Mouse (Mus musculus): ENCODE measurements around the gene Daxx. TPM values are rescaled to one million over a fixed set of nuclear protein-coding genes. Genes with fewer than 3 reads are reported as not detected.

Gene Daxx
- polyA plus RNA-seq, 1 experiment from 2014 or later = 46.9 TPM

GRCm38 (mm10) chr17:33915671-33916250 is 6.5 kb downstream of the Daxx start, which contains the start of the genes Tapbp and Zbtb22:
Gene Tapbp (plus strand): TSS chr17:33915899.
Gene Zbtb22 (plus strand): TSS chr17:33915904.
- H3K9me3 ChIP-seq (ENCODE audit: control insufficient read depth, low read length) = 0 out of 2 replicates have a peak, but pooled peaks cover 2% of the 10 kb centered on the region
- ATAC-seq (replicated peaks; ENCODE audit: low FRiP score) (peak; percentile 85), DNase-seq (ENCODE audit: low spot score) (peak; percentile 92)
- peak within 1 kb of the TSS; percentile 66 for H3K4me3 ChIP-seq (ENCODE audit: low read depth, low read length)
- peaks cover 50% of the 10 kb centered on the region for H3K36me3 ChIP-seq (ENCODE audit: control insufficient read depth, insufficient read depth, low read length)
- H3K27me3 ChIP-seq (replicated peaks; ENCODE audit: control insufficient read depth, insufficient read depth, low read length) = no peaks in the 10 kb centered on the region
- H3K9ac ChIP-seq (ENCODE audit: low read depth, low read length) = peak within 1 kb of the TSS; percentile 60
- peak within 1 kb of the TSS; percentile 76 for H3K4me2 ChIP-seq
- under 1% methylated on average over 34 of the region's 34 CpGs for WGBS
- peaks cover 28% of the 10 kb centered on the region for H3K4me1 ChIP-seq (replicated peaks; ENCODE audit: control insufficient read depth, insufficient read depth, low read length)
- H3K27ac ChIP-seq (ENCODE audit: low read depth, low read length) = peak within 1 kb of the TSS; percentile 78

GRCm38 (mm10) chr17:33916294-33916693 is 7.1 kb downstream of the Daxx start:
- H3K36me3 ChIP-seq (ENCODE audit: control insufficient read depth, insufficient read depth, low read length) = peaks cover 46% of the 10 kb centered on the region
- peaks cover 32% of the 10 kb centered on the region for H3K4me1 ChIP-seq (replicated peaks; ENCODE audit: control insufficient read depth, insufficient read depth, low read length)
- 0 out of 2 replicates have a peak, but pooled peaks have one; percentile 3 for ATAC-seq (replicated peaks; ENCODE audit: low FRiP score)

GRCm38 (mm10) chr17:33916847-33917655 is 7.8 kb downstream of the Daxx start:
- H3K4me1 ChIP-seq (replicated peaks; ENCODE audit: control insufficient read depth, insufficient read depth, low read length) = peaks cover 32% of the 10 kb centered on the region

More at GRCm38 (mm10) chr17:33916294-33916693, 7.1 kb downstream of the Daxx start:
- peak overlapping the region; percentile 76 for H3K4me2 ChIP-seq
- peak overlapping the region; percentile 66 for H3K4me3 ChIP-seq (ENCODE audit: low read depth, low read length)
- H3K27me3 ChIP-seq (replicated peaks; ENCODE audit: control insufficient read depth, insufficient read depth, low read length) = no peaks in the 10 kb centered on the region
- H3K27ac ChIP-seq (ENCODE audit: low read depth, low read length) = peak overlapping the region; percentile 78
- 2% methylated on average over 18 of the region's 20 CpGs for WGBS
- no peak for DNase-seq (ENCODE audit: low spot score)
- peak overlapping the region; percentile 60 for H3K9ac ChIP-seq (ENCODE audit: low read depth, low read length)
- H3K9me3 ChIP-seq (ENCODE audit: control insufficient read depth, low read length) = 0 out of 2 replicates have a peak, but pooled peaks cover 2% of the 10 kb centered on the region

GRCm38 (mm10) chr17:33917656-33918292 is 8.6 kb downstream of the Daxx start:
- Histone ChIP-seq H3K4me2 (peak overlapping the region; percentile 100), H3K9me3 (ENCODE audit: control insufficient read depth, low read length) (0 out of 2 replicates have a peak, but pooled peaks cover 2% of the 10 kb centered on the region), H3K27me3 (replicated peaks; ENCODE audit: control insufficient read depth, insufficient read depth, low read length) (no peaks in the 10 kb centered on the region), H3K4me3 (ENCODE audit: low read depth, low read length) (peak overlapping the region; percentile 66), H3K4me1 (replicated peaks; ENCODE audit: control insufficient read depth, insufficient read depth, low read length) (peaks cover 32% of the 10 kb centered on the region), H3K27ac (ENCODE audit: low read depth, low read length) (peak overlapping the region; percentile 32; the same call in 1 of the 2 replicates), H3K9ac (ENCODE audit: low read depth, low read length) (0 out of 2 replicates have a peak overlapping the region, but pooled peaks have one; percentile 25), H3K36me3 (ENCODE audit: control insufficient read depth, insufficient read depth, low read length) (peaks cover 32% of the 10 kb centered on the region)
- ATAC-seq (replicated peaks; ENCODE audit: low FRiP score) (no peak), DNase-seq (ENCODE audit: low spot score) (no peak)
- WGBS = 80% methylated on average over 18 of the region's 18 CpGs

More at GRCm38 (mm10) chr17:33916847-33917655, 7.8 kb downstream of the Daxx start:
- Histone ChIP-seq H3K27ac (ENCODE audit: low read depth, low read length) (peak overlapping the region; percentile 1), H3K36me3 (ENCODE audit: control insufficient read depth, insufficient read depth, low read length) (peaks cover 38% of the 10 kb centered on the region), H3K27me3 (replicated peaks; ENCODE audit: control insufficient read depth, insufficient read depth, low read length) (no peaks in the 10 kb centered on the region), H3K9ac (ENCODE audit: low read depth, low read length) (peak overlapping the region; percentile 60), H3K9me3 (ENCODE audit: control insufficient read depth, low read length) (0 out of 2 replicates have a peak, but pooled peaks cover 2% of the 10 kb centered on the region), H3K4me3 (ENCODE audit: low read depth, low read length) (peak overlapping the region; percentile 66), H3K4me2 (peak overlapping the region; percentile 76)
- ATAC-seq (replicated peaks; ENCODE audit: low FRiP score) (no peak), DNase-seq (ENCODE audit: low spot score) (no peak)
- 82% methylated on average over 31 of the region's 31 CpGs for WGBS

GRCm38 (mm10) chr17:33918293-33919203 is 9.3 kb downstream of the Daxx start:
- Histone ChIP-seq H3K36me3 (ENCODE audit: control insufficient read depth, insufficient read depth, low read length) (peaks cover 27% of the 10 kb centered on the region), H3K4me1 (replicated peaks; ENCODE audit: control insufficient read depth, insufficient read depth, low read length) (peaks cover 33% of the 10 kb centered on the region), H3K9ac (ENCODE audit: low read depth, low read length) (peak overlapping the region; percentile 86), H3K4me3 (ENCODE audit: low read depth, low read length) (peak overlapping the region; percentile 83), H3K4me2 (peak overlapping the region; percentile 100), H3K27ac (ENCODE audit: low read depth, low read length) (peak overlapping the region; percentile 91), H3K27me3 (replicated peaks; ENCODE audit: control insufficient read depth, insufficient read depth, low read length) (no peaks in the 10 kb centered on the region), H3K9me3 (ENCODE audit: control insufficient read depth, low read length) (0 out of 2 replicates have a peak, but pooled peaks cover 2% of the 10 kb centered on the region)
- WGBS = 52% methylated on average over 37 of the region's 37 CpGs
- peak; percentile 1; the same call in 1 of the 2 replicates for ATAC-seq (replicated peaks; ENCODE audit: low FRiP score)
- no peak for DNase-seq (ENCODE audit: low spot score)

GRCm38 (mm10) chr17:33919351-33920281 is 10.4 kb downstream of the Daxx start:
- H3K4me2 ChIP-seq = peak overlapping the region; percentile 100
- H3K9me3 ChIP-seq (ENCODE audit: control insufficient read depth, low read length) = 0 out of 2 replicates have a peak, but pooled peaks cover 2% of the 10 kb centered on the region
- peaks cover 38% of the 10 kb centered on the region for H3K4me1 ChIP-seq (replicated peaks; ENCODE audit: control insufficient read depth, insufficient read depth, low read length)
- H3K36me3 ChIP-seq (ENCODE audit: control insufficient read depth, insufficient read depth, low read length) = peaks cover 16% of the 10 kb centered on the region
- peak overlapping the region; percentile 86 for H3K9ac ChIP-seq (ENCODE audit: low read depth, low read length)
- under 1% methylated on average over 52 of the region's 52 CpGs for WGBS
- peak overlapping the region; percentile 91 for H3K27ac ChIP-seq (ENCODE audit: low read depth, low read length)
- H3K27me3 ChIP-seq (replicated peaks; ENCODE audit: control insufficient read depth, insufficient read depth, low read length) = no peaks in the 10 kb centered on the region
- peak overlapping the region; percentile 83 for H3K4me3 ChIP-seq (ENCODE audit: low read depth, low read length)
- peak; percentile 72 for ATAC-seq (replicated peaks; ENCODE audit: low FRiP score)
- peak; percentile 83 for DNase-seq (ENCODE audit: low spot score)

Data from liver, embryonic 11.5 days (tissue).